In genomic region chr6:133104922-133105859, GRCm38 (mm10) we compare ENCODE assay signal across 8 mouse cellular contexts. TPM values are rescaled to one million over a fixed set of nuclear protein-coding genes. Genes with fewer than 3 reads are reported as not detected.
A peak's percentile ranks its signal among the peaks of the same experiment; 100 is the strongest.
DNase-seq lines count a peak whose midpoint lies in the region; ATAC-seq lines count a peak whose summit lies in the region.

No protein-coding gene starts in this region.

- peaks cover 7% of the 10 kb centered on the region; the same call in 1 of the 2 replicates for H3K36me3 ChIP-seq in intestine, embryonic 14.5 days (ENCODE audit: control insufficient read depth, insufficient read depth, low read length)

- peak overlapping the region; percentile 55 for H3K4me2 ChIP-seq in intestine, embryonic 14.5 days (ENCODE audit: low read length)

- peak overlapping the region; percentile 48 for H3K4me3 ChIP-seq in intestine, embryonic 14.5 days (ENCODE audit: low read depth, low read length)

- peak overlapping the region; percentile 82 for H3K9ac ChIP-seq in intestine, embryonic 14.5 days (ENCODE audit: low read length)

- intact Hi-C loops in left cerebral cortex, postnatal 14 days (cut with DNase I), result no loop called here

- no peaks in the 10 kb centered on the region; the same call in 1 of the 2 replicates for H3K4me1 ChIP-seq in intestine, embryonic 14.5 days (replicated peaks; ENCODE audit: control insufficient read depth, insufficient read depth, low read length)

- H3K27me3 ChIP-seq in intestine, embryonic 14.5 days (replicated peaks; ENCODE audit: control insufficient read depth, insufficient read depth, low read length), result no peaks in the 10 kb centered on the region

- peak; percentile 96 for ATAC-seq in intestine, embryonic 14.5 days (replicated peaks; ENCODE audit: low FRiP score, low TSS enrichment, low read depth)

- H3K27ac ChIP-seq in intestine, embryonic 14.5 days (ENCODE audit: low read depth), result peak overlapping the region; percentile 95

- under 1% methylated on average over 60 of the region's 62 CpGs for WGBS in intestine, embryonic 14.5 days

- H3K9me3 ChIP-seq in intestine, embryonic 14.5 days (ENCODE audit: control insufficient read depth, low read length), result no peaks in the 10 kb centered on the region

- DNase-seq in adrenal gland, adult 18-20 months (ENCODE audit: low spot score in 2 of 2), result peak; percentile 82 to 83
- DNase-seq in embryo, embryonic 11 days, result peak; percentile 94
- peak; percentile 85 for DNase-seq in gastrocnemius, postnatal 25 days
- peak; percentile 92 for DNase-seq in intestine, embryonic 14.5 days (ENCODE audit: low spot score)
- DNase-seq in left cerebral cortex, postnatal 14 days (ENCODE audit: low spot score in 2 of 2), result peak; percentile 91 to 95
- DNase-seq in mesoderm, embryonic 11.5 days (ENCODE audit: low read depth, low spot score), result peak; percentile 97
- DNase-seq in right cerebral cortex, postnatal 36 days (ENCODE audit: low spot score in 2 of 2), result peak; percentile 82 to 87
- DNase-seq in yolk sac, embryonic 10.5 days (ENCODE audit: low spot score), result peak; percentile 84

RNA-seq across cellular contexts. Expression of gene Smim10l1, which starts 0.5 kb away (rescaled TPM):
- 100 to 1,000 TPM in 1 of 2 experiments, 10 to 100 TPM in 1; 88.2 to 104 TPM for total RNA-seq in adrenal gland, adult 18-20 months (2021)
- 100 to 1,000 TPM in 1 of 2 experiments, 10 to 100 TPM in 1; 93.6 to 114 TPM for total RNA-seq in gastrocnemius, postnatal 25 days (2021)
- polyA plus RNA-seq in intestine, embryonic 14.5 days (2014; fragmentation: Nextera tagmentation; extraction: Ambion mirVana), result 61.8 and 65.0 TPM in 2 replicates
- 10 to 100 TPM; 78.7 to 84.7 TPM for total RNA-seq in left cerebral cortex, postnatal 14 days (2021)

RNA-seq across cellular contexts. Expression of gene Tas2r140, which starts 49.6 kb away (rescaled TPM):
- not detected for total RNA-seq in adrenal gland, adult 18-20 months (2021)
- total RNA-seq in gastrocnemius, postnatal 25 days (2021), result not detected
- not detected in 2 replicates for polyA plus RNA-seq in intestine, embryonic 14.5 days (2014; fragmentation: Nextera tagmentation; extraction: Ambion mirVana)
- total RNA-seq in left cerebral cortex, postnatal 14 days (2021), result not detected

Comparison
In these comparisons a context has a peak if more than half of its experiments do, and no peak if none do; other contexts are left out.
1. Peak in every context shown above with its lines: DNase-seq, ATAC-seq, H3K4me3 ChIP-seq and H3K27ac ChIP-seq.